Mouse (Mus musculus): Measurements from ENCODE around the gene Nf2.

- TF ChIP-seq POLR2A (IDR thresholded peaks at IDR 0.05; ENCODE audit: low read depth, low read length): no peak
- no peak for TF ChIP-seq NELFE (IDR thresholded peaks at IDR 0.05; ENCODE audit: low read depth, low read length)
- no peak for TF ChIP-seq MAFK (IDR thresholded peaks at IDR 0.05; ENCODE audit: insufficient replicate concordance, low read length)
- TF ChIP-seq USF2 (conservative IDR thresholded peaks at IDR 0.05; ENCODE audit: low read depth, low read length): no peak
- no peak for TF ChIP-seq CTCF (conservative IDR thresholded peaks at IDR 0.05 in 1 of 2, IDR thresholded peaks at IDR 0.05 in 1 of 2; ENCODE audit: low read depth in 2 of 2, low read length in 2 of 2)
- no peak for TF ChIP-seq MEF2A (IDR thresholded peaks at IDR 0.05; ENCODE audit: borderline replicate concordance, low read depth, low read length)
Observed at GRCm38 (mm10) chr11:4827340-4827739, 22.0 kb downstream of the Nf2 start.

Measured in CH12.LX (cell line).